Mouse (Mus musculus) neural tube, embryonic 12.5 days (tissue): ENCODE measurements at regions not wholly inside any gene's neighbourhood (a gene's known extent, or its start where the extent isn't known, plus 50 kb on each side); places are given as distances from the start of the nearest gene placed in this dataset.

Source experiments
- ATAC-seq: fragments of 200-750 bp; cut with Nextera tagmentation; 2 replicates; pipeline ENCODE4 v1.8.0; 2017; ENCODE audit warnings: low read depth, mild to moderate bottlenecking, moderate TSS enrichment, moderate library complexity; ENCODE audit not compliant: low FRiP score
- H3K27ac ChIP-seq: fragments of 300-500 bp; sonication (generic); 2 replicates; pipeline ENCODE4 v1.5.1; 2016
- H3K27me3 ChIP-seq: fragments of 300-500 bp; sonication (generic); replicated peaks from 2 replicates; pipeline ENCODE4 v1.6.1; 2016; ENCODE audit warnings: mild to moderate bottlenecking
- H3K36me3 ChIP-seq: fragments of 300-500 bp; sonication (generic); 2 replicates; pipeline ENCODE4 v1.6.1; 2016; ENCODE audit warnings: mild to moderate bottlenecking
- H3K4me1 ChIP-seq: fragments of 300-500 bp; sonication (generic); 2 replicates; pipeline ENCODE4 v1.6.1; 2016
- H3K4me2 ChIP-seq: fragments of 300-500 bp; sonication (generic); replicated peaks from 2 replicates; pipeline ENCODE4 v1.6.1; 2016; ENCODE audit warnings: mild to moderate bottlenecking
- H3K4me3 ChIP-seq: fragments of 300-500 bp; sonication (generic); 2 replicates; pipeline ENCODE4 v1.5.1; 2016
- H3K9ac ChIP-seq: fragments of 300-500 bp; sonication (generic); 2 replicates; pipeline ENCODE4 v1.6.1; 2016; ENCODE audit warnings: mild to moderate bottlenecking
- H3K9me3 ChIP-seq: fragments of 300-500 bp; sonication (generic); 2 replicates; pipeline ENCODE4 v1.6.1; 2016; ENCODE audit warnings: mild to moderate bottlenecking
- WGBS: fragments of 180-500 bp; shearing (Covaris S2); methylation state at CpG from one replicate; pipeline ENCODE4 v1.1.7; 2016; 5-methylcytosine and 5-hydroxymethylcytosine counted together

DNA sequence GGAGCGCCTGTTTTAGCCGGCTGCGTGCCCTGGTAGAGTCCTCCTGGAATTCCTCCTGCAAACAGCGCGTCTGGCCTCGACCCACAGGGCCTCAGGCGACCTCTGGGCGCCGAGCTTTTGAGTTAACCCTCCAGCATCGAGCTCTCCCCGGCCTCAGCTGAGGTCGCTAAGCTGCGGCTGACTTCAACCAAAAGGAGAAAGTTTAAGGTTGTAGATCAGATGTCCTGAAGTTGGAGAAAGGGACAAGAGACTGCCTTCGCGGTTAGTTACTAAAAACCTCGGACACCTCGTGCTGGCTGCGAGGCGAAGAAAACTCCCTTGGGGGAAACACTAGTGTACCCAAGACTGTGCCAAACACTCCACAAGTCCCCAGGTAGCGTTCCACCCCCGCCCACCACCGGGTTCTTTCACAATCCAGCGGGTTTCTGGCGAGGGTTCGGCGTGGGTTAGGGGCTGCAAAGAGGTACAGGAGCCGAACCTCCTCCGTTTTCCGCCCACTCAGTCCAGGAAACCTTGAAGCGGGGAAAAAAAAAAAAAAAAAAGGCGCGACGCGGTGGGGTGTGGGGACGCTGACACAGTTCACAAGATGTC, 78.9 kb downstream of the Kcnrg start:
- Histone ChIP-seq H3K4me3 (peak overlapping the region; percentile 27), H3K27ac (no peak overlapping the region), H3K4me2 (peak overlapping the region; percentile 61), H3K9me3 (no peaks in the 10 kb centered on the region), H3K4me1 (peaks cover 44% of the 10 kb centered on the region), H3K27me3 (peaks cover 75% of the 10 kb centered on the region), H3K9ac (no peak overlapping the region), H3K36me3 (no peaks in the 10 kb centered on the region)
- ATAC-seq, result no peak
- 2% methylated on average over 32 of the region's 35 CpGs for WGBS

DNA sequence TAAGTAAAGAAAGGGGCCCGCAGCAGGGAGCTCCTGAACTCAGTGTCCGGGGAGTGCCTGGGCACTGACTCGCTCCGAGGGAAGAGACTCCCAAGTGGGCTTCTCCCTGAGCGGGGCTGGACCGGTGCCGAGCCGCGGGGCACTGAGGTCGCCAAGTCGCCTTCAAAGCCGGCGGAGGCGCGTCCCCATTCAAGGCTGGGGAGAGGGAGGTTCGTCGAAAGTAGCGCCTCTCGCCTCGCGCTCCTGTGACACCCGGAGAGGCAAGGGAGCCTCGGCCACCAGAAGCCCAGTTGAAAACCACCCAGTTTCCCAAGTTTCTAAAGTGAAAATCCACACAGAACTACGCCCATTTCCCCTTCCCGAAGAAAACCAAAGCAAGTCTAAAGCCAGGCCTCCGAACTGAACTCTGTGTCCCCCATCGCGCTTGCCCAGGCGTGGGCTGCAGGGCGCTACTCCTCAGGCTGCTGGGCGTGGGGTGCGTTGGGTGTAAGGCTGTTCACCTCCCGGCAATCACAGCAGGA, 79.6 kb downstream of the Kcnrg start:
- WGBS, result under 1% methylated on average over 33 of the region's 33 CpGs
- Histone ChIP-seq H3K9ac (no peak overlapping the region), H3K27me3 (peaks cover 78% of the 10 kb centered on the region), H3K27ac (no peak overlapping the region), H3K4me1 (peaks cover 44% of the 10 kb centered on the region), H3K9me3 (no peaks in the 10 kb centered on the region), H3K4me3 (peak overlapping the region; percentile 27), H3K4me2 (peak overlapping the region; percentile 61), H3K36me3 (no peaks in the 10 kb centered on the region)
- ATAC-seq, result no peak

GRCm38 (mm10) chr14:61687346-61688012, 80.2 kb downstream of the Kcnrg start:
- WGBS, result under 1% methylated on average over 15 of the region's 15 CpGs
- peak overlapping the region; percentile 61 for H3K4me2 ChIP-seq
- H3K9me3 ChIP-seq, result no peaks in the 10 kb centered on the region
- ATAC-seq, result no peak
- H3K9ac ChIP-seq, result no peak overlapping the region
- no peak overlapping the region for H3K27ac ChIP-seq
- H3K36me3 ChIP-seq, result no peaks in the 10 kb centered on the region
- peaks cover 77% of the 10 kb centered on the region for H3K27me3 ChIP-seq
- H3K4me1 ChIP-seq, result peaks cover 44% of the 10 kb centered on the region
- H3K4me3 ChIP-seq, result peak overlapping the region; percentile 27; the same call in 1 of the 2 replicates

- no peak for ATAC-seq
- H3K4me2 ChIP-seq, result no peak overlapping the region
- no peak overlapping the region for H3K9ac ChIP-seq
- no peak overlapping the region for H3K4me3 ChIP-seq
- no peaks in the 10 kb centered on the region for H3K9me3 ChIP-seq
- H3K27ac ChIP-seq, result no peak overlapping the region
- whole genome bisulfite sequencing, result 2% methylated on average over 11 of the region's 11 CpGs
- H3K4me1 ChIP-seq, result peaks cover 39% of the 10 kb centered on the region
- H3K27me3 ChIP-seq, result peaks cover 71% of the 10 kb centered on the region
- H3K36me3 ChIP-seq, result no peaks in the 10 kb centered on the region
Observed at GRCm38 (mm10) chr14:61688013-61688520, 80.8 kb downstream of the Kcnrg start.

DNA sequence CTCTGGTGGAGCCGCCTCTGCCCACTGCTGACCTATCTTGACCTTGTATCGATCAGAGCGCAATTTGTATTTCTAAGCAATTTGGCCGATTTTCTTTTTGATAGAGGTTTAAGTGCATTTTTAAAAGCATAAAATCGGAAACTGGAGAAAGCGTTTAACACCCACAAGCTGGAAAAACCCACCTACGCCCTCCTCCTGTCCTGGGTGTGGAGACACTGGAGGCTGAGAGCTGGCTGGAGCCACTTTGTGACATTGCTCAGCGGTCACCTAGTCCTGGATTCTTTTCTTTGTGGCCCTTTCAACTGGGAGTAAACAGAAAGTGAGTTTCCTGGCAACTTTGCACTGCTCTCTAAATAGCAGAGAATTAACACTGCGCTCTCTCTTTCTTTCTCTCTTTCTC, 81.4 kb downstream of the Kcnrg start:
- H3K4me1 ChIP-seq, result peaks cover 35% of the 10 kb centered on the region

GRCm38 (mm10) chr14:61689281-61689680, 82.0 kb downstream of the Kcnrg start:
- Histone ChIP-seq H3K27ac (no peak overlapping the region), H3K9me3 (no peaks in the 10 kb centered on the region), H3K4me2 (peak overlapping the region; percentile 49), H3K9ac (no peak overlapping the region), H3K36me3 (no peaks in the 10 kb centered on the region), H3K4me1 (peaks cover 31% of the 10 kb centered on the region), H3K4me3 (peak overlapping the region; percentile 26; the same call in 1 of the 2 replicates), H3K27me3 (peaks cover 61% of the 10 kb centered on the region)
- under 1% methylated on average over 21 of the region's 21 CpGs for WGBS
- no peak for ATAC-seq

More for the DNA sequence above, 81.4 kb downstream of the Kcnrg start:
- Histone ChIP-seq H3K4me2 (peak overlapping the region; percentile 49), H3K9ac (no peak overlapping the region), H3K27ac (no peak overlapping the region), H3K4me3 (no peak overlapping the region), H3K27me3 (peaks cover 65% of the 10 kb centered on the region), H3K9me3 (no peaks in the 10 kb centered on the region), H3K36me3 (no peaks in the 10 kb centered on the region)
- ATAC-seq, result no peak
- WGBS, result under 1% methylated on average over 9 of the region's 9 CpGs

DNA sequence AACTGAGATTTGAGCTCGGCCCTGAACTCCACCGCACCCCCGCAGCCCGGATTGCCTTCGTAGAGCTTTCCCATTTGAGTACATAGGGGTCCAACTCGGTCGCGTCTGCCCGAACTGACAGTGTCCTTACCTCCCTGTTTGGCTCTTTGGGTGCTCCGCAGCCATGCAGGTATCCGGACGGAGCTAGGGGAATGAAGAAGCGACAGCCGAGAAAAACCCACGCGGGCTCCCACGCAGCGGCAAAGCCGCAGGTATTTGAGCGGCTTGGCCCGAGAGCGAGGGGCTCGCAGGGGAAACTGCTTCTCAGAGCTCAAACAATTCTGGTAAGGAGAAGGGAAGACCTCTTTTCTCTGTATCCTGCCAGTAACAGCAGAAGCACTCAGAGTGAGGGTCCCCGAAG, 82.5 kb downstream of the Kcnrg start:
- 5% methylated on average over 24 of the region's 24 CpGs for WGBS
- Histone ChIP-seq H3K36me3 (no peaks in the 10 kb centered on the region), H3K9me3 (no peaks in the 10 kb centered on the region), H3K27me3 (peaks cover 59% of the 10 kb centered on the region), H3K9ac (no peak overlapping the region), H3K4me2 (peak overlapping the region; percentile 49), H3K4me1 (peaks cover 26% of the 10 kb centered on the region), H3K27ac (no peak overlapping the region), H3K4me3 (peak overlapping the region; percentile 26; the same call in 1 of the 2 replicates)
- ATAC-seq, result no peak

- ATAC-seq, result no peak
- Histone ChIP-seq H3K27me3 (peaks cover 41% of the 10 kb centered on the region), H3K4me1 (peaks cover 18% of the 10 kb centered on the region), H3K36me3 (no peaks in the 10 kb centered on the region), H3K4me2 (no peak overlapping the region), H3K4me3 (no peak overlapping the region), H3K9ac (no peak overlapping the region), H3K9me3 (no peaks in the 10 kb centered on the region), H3K27ac (no peak overlapping the region)
- 87% methylated on average over 6 of the region's 6 CpGs for WGBS
Observed at GRCm38 (mm10) chr14:61691785-61692372, 84.6 kb downstream of the Kcnrg start.

DNA sequence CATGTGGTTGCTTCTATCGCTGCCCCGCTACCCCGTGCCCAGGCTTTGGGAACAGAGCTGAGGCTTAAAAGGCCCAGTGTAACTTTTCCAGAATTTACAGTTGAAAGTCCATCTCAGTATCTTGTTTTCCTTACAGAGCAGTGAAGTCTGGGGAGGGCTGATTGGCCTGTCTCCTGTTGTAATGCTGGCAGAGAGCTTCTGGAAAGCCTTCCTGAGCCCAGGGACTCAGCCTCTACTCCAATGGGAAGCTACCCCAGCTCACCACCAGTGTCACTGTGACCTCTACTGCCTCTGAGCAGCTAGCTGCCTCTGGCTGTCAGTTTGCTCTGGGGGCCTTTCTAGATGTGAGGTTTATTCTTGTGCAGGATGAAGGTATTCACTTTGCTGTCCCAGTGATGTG, 87.5 kb downstream of the Kcnrg start:
- Histone ChIP-seq H3K27me3 (peaks cover 22% of the 10 kb centered on the region), H3K27ac (no peak overlapping the region), H3K4me2 (no peak overlapping the region), H3K4me1 (peaks cover 1% of the 10 kb centered on the region; the same call in 1 of the 2 replicates), H3K9me3 (no peaks in the 10 kb centered on the region), H3K4me3 (no peak overlapping the region), H3K9ac (no peak overlapping the region), H3K36me3 (no peaks in the 10 kb centered on the region)
- ATAC-seq, result no peak
- 94% methylated on average over 3 of the region's 3 CpGs for WGBS

- WGBS, result 31% methylated on average over 7 of the region's 7 CpGs
Observed at GRCm38 (mm10) chr14:61696290-61696842, 89.1 kb downstream of the Kcnrg start.

DNA sequence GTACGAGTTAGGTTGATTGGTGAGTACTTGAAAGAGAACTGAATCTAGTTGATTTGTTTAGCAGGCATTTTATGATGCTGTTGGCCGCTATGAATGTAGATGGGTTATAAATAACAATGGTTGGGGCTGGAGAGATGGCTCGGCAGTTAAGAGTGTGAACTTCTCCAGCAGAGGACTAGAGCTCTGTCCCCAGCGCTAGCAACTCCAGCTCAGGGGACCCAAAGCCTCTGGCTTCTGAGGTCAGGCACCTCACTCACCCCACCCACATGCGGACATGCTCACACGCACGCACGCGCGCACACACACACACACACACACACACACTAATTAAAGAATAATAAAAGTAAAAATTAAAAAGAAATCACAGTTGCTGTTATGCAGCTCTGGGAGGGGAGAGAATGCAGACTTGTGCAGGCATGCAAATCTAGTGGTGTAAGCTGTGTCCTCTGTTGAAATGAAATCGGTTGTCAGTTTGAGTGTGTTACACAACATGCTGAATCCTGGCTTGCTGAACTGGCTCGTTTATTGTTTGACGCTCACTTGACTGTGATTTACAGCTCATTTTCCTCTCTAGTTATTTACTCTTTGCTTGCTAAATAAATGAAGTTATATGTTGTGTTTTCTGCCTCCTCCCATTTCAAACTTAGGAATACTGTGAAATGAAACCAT, 89.8 kb downstream of the Kcnrg start:
- Histone ChIP-seq H3K4me1 (no peaks in the 10 kb centered on the region), H3K9me3 (no peaks in the 10 kb centered on the region), H3K27ac (no peak overlapping the region), H3K9ac (no peak overlapping the region), H3K4me3 (no peak overlapping the region), H3K4me2 (no peak overlapping the region), H3K36me3 (no peaks in the 10 kb centered on the region), H3K27me3 (0 out of 2 replicates have a peak, but pooled peaks cover 5% of the 10 kb centered on the region)
- no peak for ATAC-seq
- WGBS, result 55% methylated on average over 13 of the region's 13 CpGs

More at GRCm38 (mm10) chr14:61696290-61696842, 89.1 kb downstream of the Kcnrg start:
- peaks cover 7% of the 10 kb centered on the region for H3K27me3 ChIP-seq
- no peaks in the 10 kb centered on the region for H3K4me1 ChIP-seq
- no peak overlapping the region for H3K4me3 ChIP-seq
- no peak for ATAC-seq
- H3K36me3 ChIP-seq, result no peaks in the 10 kb centered on the region
- H3K9me3 ChIP-seq, result no peaks in the 10 kb centered on the region
- H3K4me2 ChIP-seq, result no peak overlapping the region
- H3K27ac ChIP-seq, result no peak overlapping the region
- H3K9ac ChIP-seq, result no peak overlapping the region
